Mouse (Mus musculus) neural tube, embryonic 14.5 days (tissue): ENCODE data around the gene Mink1. TPM values are rescaled to one million over a fixed set of nuclear protein-coding genes. Genes with fewer than 3 reads are reported as not detected.

Experiments used
- ATAC-seq: fragments of 200-750 bp; cut with Nextera tagmentation; 2 replicates; pipeline ENCODE4 v1.8.0; 2017; ENCODE audit warnings: low read depth, mild to moderate bottlenecking, moderate TSS enrichment, moderate library complexity
- H3K27ac ChIP-seq: fragments of 300-500 bp; sonication (generic); 2 replicates; pipeline ENCODE4 v1.5.1; 2014; ENCODE audit warnings: low read depth, mild to moderate bottlenecking, control low read depth, low read length, moderate library complexity, mixed read lengths
- H3K27me3 ChIP-seq: fragments of 300-500 bp; sonication (generic); 2 replicates; pipeline ENCODE4 v1.6.1; 2014; ENCODE audit warnings: low read length; ENCODE audit not compliant: control insufficient read depth, insufficient read depth
- H3K36me3 ChIP-seq: fragments of 300-500 bp; sonication (generic); 2 replicates; pipeline ENCODE4 v1.6.1; 2014; ENCODE audit warnings: low read length, mixed read lengths; ENCODE audit not compliant: control insufficient read depth, insufficient read depth
- H3K4me1 ChIP-seq: fragments of 300-500 bp; sonication (generic); 2 replicates; pipeline ENCODE4 v1.6.1; 2014; ENCODE audit warnings: low read length; ENCODE audit not compliant: control insufficient read depth, insufficient read depth
- H3K4me2 ChIP-seq: fragments of 300-500 bp; sonication (generic); 2 replicates; pipeline ENCODE4 v1.6.1; 2014; ENCODE audit warnings: mild to moderate bottlenecking, low read depth, low read length, control low read depth
- H3K4me3 ChIP-seq: fragments of 300-500 bp; sonication (generic); 2 replicates; pipeline ENCODE4 v1.5.1; 2014; ENCODE audit warnings: low read depth, low read length, control low read depth, mixed read lengths
- H3K9ac ChIP-seq: fragments of 300-500 bp; sonication (generic); replicated peaks from 2 replicates; pipeline ENCODE4 v1.6.1; 2014; ENCODE audit warnings: low read depth, mild to moderate bottlenecking, control low read depth, low read length, mixed read lengths
- H3K9me3 ChIP-seq: fragments of 300-500 bp; sonication (generic); 2 replicates; pipeline ENCODE4 v1.6.1; 2016; ENCODE audit warnings: low read length; ENCODE audit not compliant: control insufficient read depth
- WGBS: fragments of 180-500 bp; shearing (Covaris S2); extraction: QIAGEN DNeasy Blood & Tissue Kit; methylation state at CpG from one replicate; pipeline ENCODE4 v1.1.7; 2014; 5-methylcytosine and 5-hydroxymethylcytosine counted together
- polyA plus RNA-seq: library from polyadenylated mRNA; unstranded; fragments of >200 nt; fragmentation: Nextera tagmentation; extraction: Ambion mirVana; gene quantifications from 2 replicates; pipeline ENCODE4 v1.2.1, GENCODE M21; 2014

Mink1 gene
- polyA plus RNA-seq, 1 experiment from 2014 or later = 20.2 TPM

DNA sequence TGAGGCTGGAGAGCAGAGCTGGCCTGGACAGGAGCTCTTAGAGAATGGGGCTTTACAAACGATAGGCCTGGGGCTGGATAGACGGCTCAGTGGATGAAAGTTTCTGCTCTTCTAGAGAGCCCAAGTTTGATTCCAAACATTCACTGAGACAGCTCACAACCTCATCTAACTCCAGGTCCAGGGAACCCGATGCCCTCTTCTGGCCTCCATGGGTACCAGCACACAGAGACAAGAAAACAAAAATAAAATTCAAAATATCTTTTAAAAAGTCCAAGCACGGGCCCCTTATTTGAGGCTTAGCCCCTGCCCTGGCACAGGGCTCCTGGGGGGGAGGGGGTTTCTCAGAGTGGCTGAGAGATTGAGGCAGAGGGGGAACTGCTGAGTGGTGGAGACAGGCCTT lies 48.1 kb downstream of the Mink1 start:
- ATAC-seq = no peak
- no peak overlapping the region for H3K27ac ChIP-seq
- H3K4me3 ChIP-seq = no peak overlapping the region
- 94% methylated on average over 4 of the region's 4 CpGs for WGBS
- no peaks in the 10 kb centered on the region for H3K9me3 ChIP-seq
- H3K36me3 ChIP-seq = peaks cover 49% of the 10 kb centered on the region
- no peak overlapping the region for H3K4me2 ChIP-seq
- H3K9ac ChIP-seq = no peak overlapping the region
- 0 out of 2 replicates have a peak, but pooled peaks cover 5% of the 10 kb centered on the region for H3K4me1 ChIP-seq
- no peaks in the 10 kb centered on the region for H3K27me3 ChIP-seq

DNA sequence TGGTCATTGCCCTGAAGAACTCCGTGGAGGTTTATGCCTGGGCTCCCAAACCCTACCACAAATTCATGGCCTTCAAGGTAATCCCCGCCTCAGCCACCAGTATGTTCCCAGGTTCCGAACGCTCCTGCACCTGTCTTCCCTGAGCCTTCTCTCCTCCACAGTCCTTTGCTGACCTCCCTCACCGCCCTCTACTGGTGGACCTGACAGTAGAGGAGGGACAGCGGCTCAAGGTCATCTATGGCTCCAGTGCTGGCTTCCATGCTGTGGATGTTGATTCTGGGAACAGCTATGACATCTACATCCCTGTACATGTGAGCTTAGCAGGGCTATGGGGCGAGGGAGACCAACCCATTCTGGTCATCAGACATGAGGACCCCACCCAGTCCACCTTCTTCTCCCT lies 49.8 kb downstream of the Mink1 start:
- Histone ChIP-seq H3K4me2 (no peak overlapping the region), H3K4me3 (no peak overlapping the region), H3K36me3 (peaks cover 41% of the 10 kb centered on the region), H3K27ac (no peak overlapping the region), H3K4me1 (0 out of 2 replicates have a peak, but pooled peaks cover 5% of the 10 kb centered on the region), H3K9ac (no peak overlapping the region), H3K9me3 (no peaks in the 10 kb centered on the region), H3K27me3 (no peaks in the 10 kb centered on the region)
- WGBS = 75% methylated on average over 7 of the region's 7 CpGs
- no peak for ATAC-seq

DNA sequence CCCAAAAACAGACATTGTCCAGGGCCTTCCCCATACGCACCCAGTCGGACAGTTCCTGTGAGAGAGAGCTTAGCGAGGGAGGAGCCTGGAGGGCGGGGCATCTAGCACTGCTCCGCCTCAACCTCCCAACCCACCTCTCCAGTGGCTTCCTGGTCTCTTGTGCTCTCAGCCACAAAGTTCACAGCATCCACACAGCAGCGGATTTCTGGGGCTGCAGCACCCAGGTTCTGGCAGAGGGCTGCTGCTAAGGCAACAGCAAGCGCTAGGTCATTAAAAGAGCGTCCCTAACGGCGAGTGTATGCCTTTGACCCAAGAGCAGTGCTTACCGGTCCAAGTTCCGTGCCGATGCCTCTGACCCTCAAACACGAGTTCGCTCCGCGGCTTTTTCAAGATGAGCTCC lies 52.4 kb downstream of the Mink1 start:
- WGBS = 2% methylated on average over 17 of the region's 17 CpGs
- no peak overlapping the region for H3K27ac ChIP-seq
- no peaks in the 10 kb centered on the region for H3K27me3 ChIP-seq
- H3K36me3 ChIP-seq = peaks cover 25% of the 10 kb centered on the region
- H3K9me3 ChIP-seq = no peaks in the 10 kb centered on the region
- H3K4me3 ChIP-seq = no peak overlapping the region
- peak overlapping the region; percentile 18; the same call in 1 of the 2 replicates for H3K9ac ChIP-seq
- peak overlapping the region; percentile 35 for H3K4me2 ChIP-seq
- peak; percentile 68; the same call in 1 of the 2 replicates for ATAC-seq
- 0 out of 2 replicates have a peak, but pooled peaks cover 5% of the 10 kb centered on the region for H3K4me1 ChIP-seq

DNA sequence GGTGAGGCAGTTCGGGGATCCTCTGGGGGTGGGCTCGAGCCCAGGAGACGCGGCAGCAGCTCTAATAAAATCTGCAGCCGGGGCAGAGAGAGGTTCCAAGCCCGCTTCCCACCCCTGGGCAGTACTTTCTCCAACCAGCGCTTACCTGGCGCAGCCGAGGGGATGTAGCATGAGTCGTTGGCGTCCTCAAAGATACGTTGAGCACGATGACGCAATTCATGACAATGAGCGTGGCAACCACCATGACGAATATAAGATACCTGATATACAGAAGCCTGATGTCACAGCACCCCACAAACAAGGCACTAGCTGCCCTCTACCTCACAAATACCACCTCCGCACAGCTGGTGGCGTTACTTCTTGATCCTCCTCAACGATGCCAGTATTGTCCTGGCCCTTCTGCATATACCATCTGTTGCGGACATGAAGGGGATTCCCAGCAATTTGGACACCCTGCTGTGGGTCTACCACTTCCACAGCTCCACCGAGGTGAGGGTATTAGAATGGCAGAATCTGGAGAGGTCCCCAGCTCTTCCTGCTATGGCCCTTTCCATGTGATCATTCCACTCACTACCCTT lies 52.9 kb downstream of the Mink1 start, which contains the start of gene 4930544D05Rik:
4930544D05Rik (plus strand) TSS at position 333 of the 578 bp plus-strand sequence.
- H3K4me2 ChIP-seq = peak within 1 kb of the TSS; percentile 35
- 14% methylated on average over 21 of the region's 21 CpGs for WGBS
- no peak within 1 kb of the TSS for H3K27ac ChIP-seq
- no peaks in the 10 kb centered on the region for H3K27me3 ChIP-seq
- no peak within 1 kb of the TSS for H3K4me3 ChIP-seq
- 0 out of 2 replicates have a peak, but pooled peaks cover 5% of the 10 kb centered on the region for H3K4me1 ChIP-seq
- H3K9me3 ChIP-seq = no peaks in the 10 kb centered on the region
- no peak for ATAC-seq
- peak within 1 kb of the TSS; percentile 18; the same call in 1 of the 2 replicates for H3K9ac ChIP-seq
- H3K36me3 ChIP-seq = peaks cover 20% of the 10 kb centered on the region

DNA sequence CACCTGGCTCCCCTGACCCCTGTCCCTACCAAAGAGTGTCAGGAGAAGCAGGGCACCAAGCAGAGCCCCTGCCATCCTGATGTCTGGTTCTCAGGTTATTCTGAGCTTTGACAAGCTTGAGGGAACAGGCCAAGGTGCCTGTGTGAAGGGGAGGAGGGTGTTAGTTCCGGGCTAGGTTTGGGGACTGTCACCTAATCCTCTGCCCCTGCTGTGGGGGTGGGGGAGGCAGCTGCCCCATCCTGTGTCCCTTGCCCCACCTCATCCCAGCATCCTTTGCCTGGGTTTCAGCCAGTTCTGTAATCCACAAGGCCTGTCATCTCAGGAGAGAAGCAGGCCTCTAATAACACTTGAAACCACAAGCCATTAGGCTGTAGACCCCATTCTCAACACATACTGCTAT lies 56.4 kb downstream of the Mink1 start, which contains the start of gene Chrne:
Chrne (minus strand) TSS at position 116 of the 400 bp plus-strand sequence.
- ATAC-seq = no peak

DNA sequence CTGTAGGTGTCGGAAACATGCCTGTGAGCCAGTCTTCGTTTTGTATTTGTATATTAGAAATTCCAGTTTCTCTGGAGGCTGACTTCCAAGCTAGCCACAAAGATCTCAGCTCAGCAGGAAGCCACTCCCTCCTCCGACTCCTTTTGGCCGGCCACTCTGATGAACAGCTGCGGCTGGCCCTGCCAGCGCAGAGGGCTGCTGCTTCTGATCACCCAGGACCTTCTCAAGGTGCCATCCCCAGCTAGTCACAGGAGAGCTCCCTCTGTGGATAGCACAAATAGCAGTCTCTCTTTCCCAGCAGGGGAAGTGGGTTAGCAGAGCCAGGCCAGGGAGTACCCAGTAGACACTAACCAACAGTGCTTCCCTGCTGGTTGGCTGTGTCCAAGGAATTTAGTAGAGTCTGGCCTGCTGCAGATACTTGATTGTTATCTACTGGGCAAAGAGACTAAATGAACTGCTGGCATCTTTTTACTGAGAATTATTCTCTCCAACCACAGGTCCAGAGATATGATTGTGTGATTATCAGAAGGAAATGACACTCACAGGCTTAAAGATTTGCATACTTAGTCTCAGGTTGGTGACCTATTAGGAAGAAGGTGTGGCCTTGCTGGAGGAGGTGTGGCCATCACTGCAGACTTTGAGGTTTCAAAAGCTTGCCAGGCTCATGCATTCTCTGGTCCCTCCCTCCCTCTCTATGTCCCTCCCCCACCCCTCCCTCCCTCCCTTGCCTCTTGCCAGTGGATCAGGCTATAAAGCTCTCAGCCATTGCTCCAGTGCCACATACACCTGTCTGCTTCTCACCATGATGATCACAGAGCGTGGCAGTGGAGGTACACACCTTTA lies 59.5 kb downstream of the Mink1 start:
- Histone ChIP-seq H3K4me3 (no peak overlapping the region), H3K27me3 (no peaks in the 10 kb centered on the region), H3K36me3 (no peaks in the 10 kb centered on the region), H3K4me1 (no peaks in the 10 kb centered on the region), H3K9ac (no peak overlapping the region), H3K27ac (no peak overlapping the region), H3K4me2 (no peak overlapping the region), H3K9me3 (no peaks in the 10 kb centered on the region)
- 47% methylated on average over 7 of the region's 7 CpGs for WGBS
- no peak for ATAC-seq

More for the DNA sequence above, 56.4 kb downstream of the Mink1 start, which contains the start of gene Chrne:
- no peaks in the 10 kb centered on the region for H3K27me3 ChIP-seq
- no peak within 1 kb of the TSS for H3K9ac ChIP-seq
- 46% methylated on average over 1 of the region's 1 CpGs for WGBS
- no peak within 1 kb of the TSS for H3K4me2 ChIP-seq
- no peak within 1 kb of the TSS for H3K27ac ChIP-seq
- H3K4me3 ChIP-seq = no peak within 1 kb of the TSS
- no peaks in the 10 kb centered on the region for H3K36me3 ChIP-seq
- H3K4me1 ChIP-seq = 0 out of 2 replicates have a peak, but pooled peaks cover 5% of the 10 kb centered on the region
- no peaks in the 10 kb centered on the region for H3K9me3 ChIP-seq

DNA sequence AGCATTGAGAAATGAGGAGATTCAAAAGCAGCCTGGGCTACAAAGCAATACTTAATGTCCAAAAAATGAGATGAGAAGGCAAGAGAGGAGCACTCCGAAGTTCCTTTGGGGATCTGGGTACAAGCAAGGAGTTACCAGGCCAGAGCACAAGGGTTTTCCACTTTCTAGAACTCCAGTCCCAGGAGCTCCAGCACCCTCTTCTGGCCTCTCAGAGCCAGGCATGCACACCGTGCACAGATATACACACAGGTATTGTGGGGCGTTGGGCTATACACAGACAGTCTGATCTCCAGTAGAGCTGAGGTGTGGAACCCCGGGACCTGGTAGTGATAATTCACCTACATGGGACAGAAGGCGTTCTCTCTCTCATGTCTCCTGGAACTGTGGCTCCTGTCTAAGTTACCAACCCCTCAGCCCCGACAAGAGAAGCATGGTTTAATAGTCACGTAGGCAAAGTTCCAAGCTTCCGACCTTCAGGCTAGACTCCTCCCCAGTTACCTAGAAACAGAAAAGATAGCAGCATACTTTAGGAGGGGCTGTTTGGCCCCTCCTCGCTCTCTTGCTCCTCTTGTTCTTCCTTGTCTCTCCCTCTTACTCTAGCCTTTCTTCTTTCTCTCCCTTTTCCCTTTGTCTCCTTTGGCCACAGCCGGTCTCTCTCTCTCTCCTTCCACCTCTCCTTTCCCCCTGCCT lies 60.5 kb downstream of the Mink1 start:
- no peak for ATAC-seq
- Histone ChIP-seq H3K9me3 (no peaks in the 10 kb centered on the region), H3K27ac (no peak overlapping the region), H3K27me3 (no peaks in the 10 kb centered on the region), H3K4me2 (no peak overlapping the region), H3K36me3 (no peaks in the 10 kb centered on the region), H3K4me1 (no peaks in the 10 kb centered on the region), H3K4me3 (no peak overlapping the region), H3K9ac (no peak overlapping the region)
- 86% methylated on average over 10 of the region's 10 CpGs for WGBS

DNA sequence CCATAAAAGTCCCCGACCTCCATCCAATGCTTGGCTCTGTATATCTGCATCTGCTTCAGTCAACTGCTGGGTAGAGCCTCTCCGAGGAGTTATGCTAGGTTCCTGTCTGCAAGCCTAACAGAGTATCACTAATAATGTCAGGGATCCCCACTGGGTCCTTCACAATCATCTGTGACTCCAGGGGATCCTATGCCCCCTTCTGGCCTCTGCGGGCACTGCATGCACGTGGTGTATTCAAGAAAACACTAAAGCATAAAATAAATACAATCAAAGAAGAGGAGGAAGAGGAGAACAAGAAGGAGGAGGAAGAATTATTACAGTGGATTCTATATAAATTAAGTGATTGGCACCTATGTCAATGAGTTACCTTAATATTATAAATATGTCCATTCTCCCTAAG lies 62.8 kb downstream of the Mink1 start:
- Histone ChIP-seq H3K4me1 (no peaks in the 10 kb centered on the region), H3K27me3 (no peaks in the 10 kb centered on the region), H3K27ac (no peak overlapping the region), H3K9ac (no peak overlapping the region), H3K4me3 (no peak overlapping the region), H3K9me3 (no peaks in the 10 kb centered on the region), H3K36me3 (no peaks in the 10 kb centered on the region), H3K4me2 (no peak overlapping the region)
- ATAC-seq = no peak
- 46% methylated on average over 4 of the region's 4 CpGs for WGBS
